Mouse (Mus musculus): ENCODE results near the gene E4f1. TPM values are rescaled to one million over a fixed set of nuclear protein-coding genes. Genes with fewer than 3 reads are reported as not detected.

Gene E4f1
- polyA plus RNA-seq, 2 experiments: 5.0 to 19.9 TPM

GRCm38 (mm10) chr17:24454756-24455522 lies 15.2 kb downstream of the E4f1 start:
- Histone ChIP-seq H3K4me2 (ENCODE audit: low read depth) (peak overlapping the region; percentile 97), H3K9ac (replicated peaks) (peak overlapping the region; percentile 99), H3K27me3 (ENCODE audit: control insufficient read depth, insufficient read depth, low read length) (no peaks in the 10 kb centered on the region), H3K36me3 (replicated peaks; ENCODE audit: control insufficient read depth, insufficient read depth, low read depth) (peaks cover 8% of the 10 kb centered on the region), H3K9me3 (ENCODE audit: control insufficient read depth, low read length) (no peaks in the 10 kb centered on the region), H3K27ac (peak overlapping the region; percentile 98), H3K4me1 (replicated peaks; ENCODE audit: control insufficient read depth in 2 of 2, insufficient read depth in 2 of 2, low read length in 1 of 2) (peaks cover 18 to 20% of the 10 kb centered on the region in 2 experiments), H3K4me3 (ENCODE audit: insufficient read depth in 1 of 2, low read depth in 2 of 2, low read length in 2 of 2) (peak overlapping the region; percentile 84 to 96)
- ATAC-seq (ENCODE audit: insufficient read depth) (peak; percentile 94), DNase-seq (ENCODE audit: low read depth in 3 of 3, low spot score in 3 of 3) (peak; percentile 99 to 100 (median 99))
- under 1% methylated on average over 67 of the region's 67 CpGs for WGBS (ENCODE audit: insufficient replicate concordance)
- TF ChIP-seq CTCF (IDR thresholded peaks at IDR 0.05; ENCODE audit: low read depth) (0 out of 2 replicates have a peak, but pooled peaks have one; percentile 26), EP300 (IDR thresholded peaks at IDR 0.05; ENCODE audit: low read depth) (no peak)

- H3K9me3 ChIP-seq (ENCODE audit: control insufficient read depth, low read length): no peaks in the 10 kb centered on the region
- H3K27me3 ChIP-seq (ENCODE audit: control insufficient read depth, insufficient read depth, low read length): no peaks in the 10 kb centered on the region
- TF ChIP-seq EP300 (IDR thresholded peaks at IDR 0.05; ENCODE audit: low read depth) (no peak), CTCF (IDR thresholded peaks at IDR 0.05; ENCODE audit: low read depth) (no peak)
- H3K27ac ChIP-seq: peak overlapping the region; percentile 98
- ATAC-seq (ENCODE audit: insufficient read depth) (no peak), DNase-seq (ENCODE audit: low read depth in 3 of 3, low spot score in 3 of 3) (no peak)
- peak overlapping the region; percentile 99 for H3K9ac ChIP-seq (replicated peaks)
- WGBS (ENCODE audit: insufficient replicate concordance): 2% methylated on average over 14 of the region's 14 CpGs
- H3K36me3 ChIP-seq (replicated peaks; ENCODE audit: control insufficient read depth, insufficient read depth, low read depth): peaks cover 13% of the 10 kb centered on the region
- H3K4me1 ChIP-seq (replicated peaks; ENCODE audit: control insufficient read depth in 2 of 2, insufficient read depth in 2 of 2, low read length in 1 of 2): peaks cover 18 to 20% of the 10 kb centered on the region in 2 experiments
- peak overlapping the region; percentile 97 for H3K4me2 ChIP-seq (ENCODE audit: low read depth)
- peak overlapping the region; percentile 84 to 96 for H3K4me3 ChIP-seq (ENCODE audit: insufficient read depth in 1 of 2, low read depth in 2 of 2, low read length in 2 of 2)
Measured at GRCm38 (mm10) chr17:24454218-24454755, 15.8 kb downstream of the E4f1 start.

- whole genome bisulfite sequencing (ENCODE audit: insufficient replicate concordance): 45% methylated on average over 2 of the region's 2 CpGs
- Histone ChIP-seq H3K4me1 (replicated peaks; ENCODE audit: control insufficient read depth in 2 of 2, insufficient read depth in 2 of 2, low read length in 1 of 2) (peaks cover 18 to 20% of the 10 kb centered on the region in 2 experiments), H3K36me3 (replicated peaks; ENCODE audit: control insufficient read depth, insufficient read depth, low read depth) (peaks cover 13% of the 10 kb centered on the region), H3K9me3 (ENCODE audit: control insufficient read depth, low read length) (no peaks in the 10 kb centered on the region), H3K4me2 (ENCODE audit: low read depth) (peak overlapping the region; percentile 97), H3K27me3 (ENCODE audit: control insufficient read depth, insufficient read depth, low read length) (no peaks in the 10 kb centered on the region), H3K27ac (peak overlapping the region; percentile 98), H3K9ac (replicated peaks) (0 out of 2 replicates have a peak overlapping the region, but pooled peaks have one; percentile 99), H3K4me3 (ENCODE audit: insufficient read depth in 1 of 2, low read depth in 2 of 2, low read length in 2 of 2) (no peak overlapping the region)
- ATAC-seq (ENCODE audit: insufficient read depth) (no peak), DNase-seq (ENCODE audit: low read depth in 3 of 3, low spot score in 3 of 3) (peak in 2 of 3 experiments; percentile 49 to 58)
- TF ChIP-seq EP300 (IDR thresholded peaks at IDR 0.05; ENCODE audit: low read depth) (no peak), CTCF (IDR thresholded peaks at IDR 0.05; ENCODE audit: low read depth) (no peak)
Measured at GRCm38 (mm10) chr17:24453372-24453771, 16.7 kb downstream of the E4f1 start.

GRCm38 (mm10) chr17:24451220-24451619 lies 18.9 kb downstream of the E4f1 start:
- 78% methylated on average over 6 of the region's 6 CpGs for WGBS (ENCODE audit: insufficient replicate concordance)
- Histone ChIP-seq H3K9me3 (ENCODE audit: control insufficient read depth, low read length) (no peaks in the 10 kb centered on the region), H3K9ac (replicated peaks) (no peak overlapping the region; the same call in 1 of the 2 replicates), H3K4me2 (ENCODE audit: low read depth) (no peak overlapping the region), H3K36me3 (replicated peaks; ENCODE audit: control insufficient read depth, insufficient read depth, low read depth) (peaks cover 29% of the 10 kb centered on the region), H3K4me3 (ENCODE audit: insufficient read depth in 1 of 2, low read depth in 2 of 2, low read length in 2 of 2) (no peak overlapping the region), H3K27ac (no peak overlapping the region), H3K4me1 (replicated peaks; ENCODE audit: control insufficient read depth in 2 of 2, insufficient read depth in 2 of 2, low read length in 1 of 2) (peaks cover 18 to 20% of the 10 kb centered on the region in 2 experiments), H3K27me3 (ENCODE audit: control insufficient read depth, insufficient read depth, low read length) (no peaks in the 10 kb centered on the region)
- TF ChIP-seq CTCF (IDR thresholded peaks at IDR 0.05; ENCODE audit: low read depth) (no peak), EP300 (IDR thresholded peaks at IDR 0.05; ENCODE audit: low read depth) (no peak)
- DNase-seq (ENCODE audit: low read depth in 3 of 3, low spot score in 3 of 3) (no peak), ATAC-seq (ENCODE audit: insufficient read depth) (no peak)

GRCm38 (mm10) chr17:24449507-24449906 lies 20.6 kb downstream of the E4f1 start:
- no peaks in the 10 kb centered on the region for H3K27me3 ChIP-seq (ENCODE audit: control insufficient read depth, insufficient read depth, low read length)
- no peak overlapping the region for H3K9ac ChIP-seq (replicated peaks)
- H3K9me3 ChIP-seq (ENCODE audit: control insufficient read depth, low read length): no peaks in the 10 kb centered on the region
- H3K36me3 ChIP-seq (replicated peaks; ENCODE audit: control insufficient read depth, insufficient read depth, low read depth): peaks cover 40% of the 10 kb centered on the region
- WGBS (ENCODE audit: insufficient replicate concordance): 85% methylated on average over 6 of the region's 6 CpGs
- H3K27ac ChIP-seq: no peak overlapping the region
- H3K4me1 ChIP-seq (replicated peaks; ENCODE audit: control insufficient read depth in 2 of 2, insufficient read depth in 2 of 2, low read length in 1 of 2): peaks cover 13 to 15% of the 10 kb centered on the region in 2 experiments
- ATAC-seq (ENCODE audit: insufficient read depth) (no peak), DNase-seq (ENCODE audit: low read depth in 3 of 3, low spot score in 3 of 3) (no peak)
- no peak overlapping the region for H3K4me2 ChIP-seq (ENCODE audit: low read depth)
- no peak overlapping the region for H3K4me3 ChIP-seq (ENCODE audit: insufficient read depth in 1 of 2, low read depth in 2 of 2, low read length in 2 of 2)
- TF ChIP-seq EP300 (IDR thresholded peaks at IDR 0.05; ENCODE audit: low read depth): no peak
- no peak for TF ChIP-seq CTCF (IDR thresholded peaks at IDR 0.05; ENCODE audit: low read depth)

All from liver, embryonic 14.5 days (tissue).